Mouse (Mus musculus): ENCODE measurements around the gene Zfp385a. TPM values are rescaled to one million over a fixed set of nuclear protein-coding genes. Genes with fewer than 3 reads are reported as not detected.
A peak's percentile ranks its signal among the peaks of the same experiment; 100 is the strongest.
"Not testable (repeated sequence)": the region's sequence is repeated elsewhere in the genome, so short reads cannot be mapped to it uniquely, and the experiment has no call there.

Gene Zfp385a
- polyA plus RNA-seq, 1 experiment from 2014 or later = 26.6 TPM

- no peak overlapping the region for H3K4me2 ChIP-seq
- no peak overlapping the region for H3K4me3 ChIP-seq
- H3K27ac ChIP-seq (replicated peaks) = 0 out of 2 replicates have a peak overlapping the region, but pooled peaks have one; percentile 7
- H3K4me1 ChIP-seq (replicated peaks) = peaks cover 30% of the 10 kb centered on the region
- no peak for ATAC-seq (ENCODE audit: low FRiP score, low read depth)
- H3K36me3 ChIP-seq = peaks cover 18% of the 10 kb centered on the region
- WGBS = 81% methylated on average over 6 of the region's 6 CpGs
- no peaks in the 10 kb centered on the region for H3K27me3 ChIP-seq
- no peaks in the 10 kb centered on the region for H3K9me3 ChIP-seq
- H3K9ac ChIP-seq = no peak overlapping the region
Measured at GRCm38 (mm10) chr15:103290417-103290816, 49.5 kb downstream of the Zfp385a start.

- H3K27me3 ChIP-seq = no peaks in the 10 kb centered on the region
- peak overlapping the region; percentile 53 for H3K27ac ChIP-seq (replicated peaks)
- WGBS = 29% methylated on average over 5 of the region's 5 CpGs
- peaks cover 35% of the 10 kb centered on the region for H3K4me1 ChIP-seq (replicated peaks)
- H3K9me3 ChIP-seq = no peaks in the 10 kb centered on the region
- H3K36me3 ChIP-seq = peaks cover 18% of the 10 kb centered on the region
- no peak overlapping the region for H3K4me3 ChIP-seq
- no peak overlapping the region for H3K9ac ChIP-seq
- no peak for ATAC-seq (ENCODE audit: low FRiP score, low read depth)
- H3K4me2 ChIP-seq = no peak overlapping the region
Measured at GRCm38 (mm10) chr15:103289600-103289999, 50.3 kb downstream of the Zfp385a start.

- Histone ChIP-seq H3K4me3 (no peak overlapping the region), H3K4me2 (no peak overlapping the region), H3K9me3 (no peaks in the 10 kb centered on the region), H3K27me3 (no peaks in the 10 kb centered on the region), H3K4me1 (replicated peaks) (peaks cover 33% of the 10 kb centered on the region), H3K9ac (no peak overlapping the region), H3K27ac (replicated peaks) (peak overlapping the region; percentile 78), H3K36me3 (no peaks in the 10 kb centered on the region)
- ATAC-seq (ENCODE audit: low FRiP score, low read depth) = peak; percentile 63; the same call in 1 of the 2 replicates
- WGBS = 54% methylated on average over 1 of the region's 1 CpGs
Measured at GRCm38 (mm10) chr15:103285778-103286417, 54.0 kb downstream of the Zfp385a start.

GRCm38 (mm10) chr15:103284647-103285046 is 55.2 kb downstream of the Zfp385a start:
- peak overlapping the region; percentile 78 for H3K27ac ChIP-seq (replicated peaks)
- ATAC-seq (ENCODE audit: low FRiP score, low read depth) = no peak
- H3K36me3 ChIP-seq = no peaks in the 10 kb centered on the region
- H3K9me3 ChIP-seq = no peaks in the 10 kb centered on the region
- no peak overlapping the region for H3K9ac ChIP-seq
- H3K27me3 ChIP-seq = no peaks in the 10 kb centered on the region
- WGBS = 52% methylated on average over 2 of the region's 2 CpGs
- no peak overlapping the region for H3K4me3 ChIP-seq
- peaks cover 23% of the 10 kb centered on the region for H3K4me1 ChIP-seq (replicated peaks)
- no peak overlapping the region for H3K4me2 ChIP-seq

- no peak for ATAC-seq (ENCODE audit: low FRiP score, low read depth)
- H3K27ac ChIP-seq (replicated peaks) = no peak overlapping the region
- H3K9me3 ChIP-seq = no peaks in the 10 kb centered on the region
Measured at GRCm38 (mm10) chr15:103284066-103284465, 55.8 kb downstream of the Zfp385a start.

GRCm38 (mm10) chr15:103281465-103282205 is 58.3 kb downstream of the Zfp385a start:
- H3K27me3 ChIP-seq = no peaks in the 10 kb centered on the region
- H3K4me1 ChIP-seq (replicated peaks) = peaks cover 24% of the 10 kb centered on the region
- no peak for ATAC-seq (ENCODE audit: low FRiP score, low read depth)
- H3K9me3 ChIP-seq = no peaks in the 10 kb centered on the region
- H3K4me2 ChIP-seq = no peak overlapping the region
- no peak overlapping the region for H3K27ac ChIP-seq (replicated peaks)
- no peak overlapping the region for H3K4me3 ChIP-seq
- 96% methylated on average over 3 of the region's 3 CpGs for WGBS
- no peaks in the 10 kb centered on the region for H3K36me3 ChIP-seq
- no peak overlapping the region for H3K9ac ChIP-seq

More at GRCm38 (mm10) chr15:103284066-103284465, 55.8 kb downstream of the Zfp385a start:
- Histone ChIP-seq H3K27me3 (no peaks in the 10 kb centered on the region), H3K36me3 (no peaks in the 10 kb centered on the region), H3K4me2 (no peak overlapping the region), H3K4me1 (replicated peaks) (peaks cover 17% of the 10 kb centered on the region), H3K9ac (no peak overlapping the region), H3K4me3 (no peak overlapping the region)
- WGBS = 53% methylated on average over 3 of the region's 3 CpGs

- Histone ChIP-seq H3K9me3 (no peaks in the 10 kb centered on the region), H3K27me3 (no peaks in the 10 kb centered on the region), H3K36me3 (no peaks in the 10 kb centered on the region), H3K4me3 (no peak overlapping the region), H3K4me1 (replicated peaks) (peaks cover 21% of the 10 kb centered on the region), H3K4me2 (no peak overlapping the region), H3K27ac (replicated peaks) (no peak overlapping the region), H3K9ac (no peak overlapping the region)
- no peak for ATAC-seq (ENCODE audit: low FRiP score, low read depth)
- 72% methylated on average over 3 of the region's 3 CpGs for WGBS
Measured at GRCm38 (mm10) chr15:103280817-103281464, 59.0 kb downstream of the Zfp385a start.

GRCm38 (mm10) chr15:103279750-103280149 is 60.1 kb downstream of the Zfp385a start:
- no peak overlapping the region for H3K27ac ChIP-seq (replicated peaks)

GRCm38 (mm10) chr15:103277949-103278348 is 61.9 kb downstream of the Zfp385a start:
- H3K27me3 ChIP-seq = no peaks in the 10 kb centered on the region
- no peaks in the 10 kb centered on the region for H3K36me3 ChIP-seq
- no peak overlapping the region for H3K9ac ChIP-seq
- H3K9me3 ChIP-seq = no peaks in the 10 kb centered on the region
- H3K4me3 ChIP-seq = no peak overlapping the region
- 62% methylated on average over 7 of the region's 7 CpGs for WGBS
- no peak overlapping the region for H3K4me2 ChIP-seq
- H3K4me1 ChIP-seq (replicated peaks) = peaks cover 26% of the 10 kb centered on the region
- H3K27ac ChIP-seq (replicated peaks) = no peak overlapping the region
- no peak for ATAC-seq (ENCODE audit: low FRiP score, low read depth)

More at GRCm38 (mm10) chr15:103279750-103280149, 60.1 kb downstream of the Zfp385a start:
- Histone ChIP-seq H3K4me2 (no peak overlapping the region), H3K36me3 (no peaks in the 10 kb centered on the region), H3K27me3 (no peaks in the 10 kb centered on the region), H3K9me3 (no peaks in the 10 kb centered on the region), H3K4me3 (no peak overlapping the region), H3K9ac (no peak overlapping the region), H3K4me1 (replicated peaks) (peaks cover 11% of the 10 kb centered on the region)
- no peak for ATAC-seq (ENCODE audit: low FRiP score, low read depth)
- 59% methylated on average over 3 of the region's 3 CpGs for WGBS

- not testable (repeated sequence) for H3K4me2 ChIP-seq; H3K9me3 ChIP-seq; H3K27me3 ChIP-seq; H3K36me3 ChIP-seq; H3K27ac ChIP-seq (replicated peaks); ATAC-seq (ENCODE audit: low FRiP score, low read depth); H3K4me3 ChIP-seq; H3K9ac ChIP-seq
- 96% methylated on average over 3 of the region's 3 CpGs for WGBS
- peaks cover 26% of the 10 kb centered on the region for H3K4me1 ChIP-seq (replicated peaks)
Measured at GRCm38 (mm10) chr15:103275943-103276342, 64.0 kb downstream of the Zfp385a start.

GRCm38 (mm10) chr15:103272419-103273279 is 67.2 kb downstream of the Zfp385a start, which contains the start of gene Copz1:
Gene Copz1, plus strand, starts transcription at chr15:103272714.
- ATAC-seq (ENCODE audit: low FRiP score, low read depth) = peak; percentile 99
- Histone ChIP-seq H3K27me3 (no peaks in the 10 kb centered on the region), H3K9me3 (no peaks in the 10 kb centered on the region), H3K4me3 (peak within 1 kb of the TSS; percentile 80), H3K4me2 (peak within 1 kb of the TSS; percentile 63), H3K4me1 (replicated peaks) (peaks cover 16% of the 10 kb centered on the region), H3K9ac (peak within 1 kb of the TSS; percentile 83), H3K27ac (replicated peaks) (peak within 1 kb of the TSS; percentile 74), H3K36me3 (no peaks in the 10 kb centered on the region)
- WGBS = under 1% methylated on average over 38 of the region's 38 CpGs

All from hindbrain, embryonic 15.5 days (tissue).